ENCODE assay signal across 8 mouse cellular contexts in the genomic region with DNA sequence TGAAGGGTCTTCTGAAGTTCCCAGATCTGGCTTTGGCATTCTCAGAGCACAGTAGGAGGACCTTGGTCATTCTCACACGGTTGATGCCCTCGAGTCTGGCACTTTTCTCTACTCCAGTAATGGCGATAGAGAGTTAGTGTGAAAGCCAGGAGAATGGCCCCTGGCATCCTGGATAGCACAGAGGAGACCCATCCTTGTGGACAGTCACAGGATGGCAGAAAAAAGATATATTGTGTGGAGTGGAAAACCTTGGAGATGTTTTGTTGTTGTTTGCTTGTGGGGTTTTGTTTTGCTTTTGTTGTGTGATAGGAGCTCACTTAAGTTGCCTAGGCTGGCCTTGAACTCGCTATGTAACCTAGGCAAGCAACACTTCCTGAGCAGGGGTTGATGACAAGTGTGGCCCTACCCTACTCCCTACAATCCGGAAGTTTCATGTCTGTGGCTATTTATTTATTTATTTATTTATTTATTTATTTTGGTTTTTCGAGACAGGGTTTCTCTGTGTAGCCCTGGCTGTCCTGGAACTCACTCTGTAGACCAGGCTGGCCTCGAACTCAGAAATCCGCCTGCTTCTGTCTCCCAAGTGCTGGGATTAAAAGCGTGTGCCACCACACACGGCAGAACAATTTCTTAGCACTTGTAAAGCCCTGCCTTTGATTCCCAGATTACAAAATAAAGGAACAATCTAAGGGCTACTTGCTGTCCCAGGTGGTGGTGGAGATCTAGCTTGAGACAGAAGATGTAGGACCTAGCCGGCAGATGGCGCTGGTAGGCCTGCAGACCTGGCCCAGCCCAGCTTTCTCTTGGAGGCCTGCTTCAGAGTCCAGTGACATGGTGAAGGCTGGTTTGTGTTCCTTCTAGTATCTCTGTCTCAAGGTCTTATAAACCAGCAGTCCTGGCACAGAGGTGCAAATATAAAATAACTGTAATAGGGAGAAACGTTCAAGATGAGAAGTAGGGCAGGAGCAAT. TPM values are rescaled to one million over a fixed set of nuclear protein-coding genes. Genes with fewer than 3 reads are reported as not detected.
DNase-seq lines count a peak whose midpoint lies in the region; ATAC-seq and TF ChIP-seq lines count a peak whose summit lies in the region.

No protein-coding gene starts in this region.

- no peaks in the 10 kb centered on the region for H3K9me3 ChIP-seq in kidney, embryonic 15.5 days (replicated peaks)
- H3K9me3 ChIP-seq in hindbrain, postnatal 0 days (ENCODE audit: low read length) = no peaks in the 10 kb centered on the region
- H3K9me3 ChIP-seq in midbrain, embryonic 14.5 days (ENCODE audit: control insufficient read depth, low read length) = no peaks in the 10 kb centered on the region

- no peak overlapping the region for H3K4me3 ChIP-seq in kidney, embryonic 15.5 days (replicated peaks)
- no peak overlapping the region for H3K4me3 ChIP-seq in hindbrain, postnatal 0 days (ENCODE audit: low read length)
- H3K4me3 ChIP-seq in midbrain, embryonic 14.5 days (replicated peaks; ENCODE audit: low read depth, low read length) = no peak overlapping the region

- WGBS in kidney, embryonic 15.5 days = 43% methylated on average over 13 of the region's 13 CpGs
- 33% methylated on average over 12 of the region's 13 CpGs for WGBS in hindbrain, postnatal 0 days
- 43% methylated on average over 13 of the region's 13 CpGs for WGBS in midbrain, embryonic 14.5 days

- no peaks in the 10 kb centered on the region for H3K36me3 ChIP-seq in kidney, embryonic 15.5 days
- no peaks in the 10 kb centered on the region for H3K36me3 ChIP-seq in hindbrain, postnatal 0 days (ENCODE audit: insufficient read depth, low read length)
- no peaks in the 10 kb centered on the region for H3K36me3 ChIP-seq in midbrain, embryonic 14.5 days (ENCODE audit: control insufficient read depth, insufficient read depth, low read length)

- no peak for ATAC-seq in kidney, embryonic 15.5 days (replicated peaks; ENCODE audit: low FRiP score)
- ATAC-seq in hindbrain, postnatal 0 days = peak; percentile 86
- ATAC-seq in midbrain, embryonic 14.5 days (ENCODE audit: low FRiP score, low TSS enrichment) = peak; percentile 60

- no peak overlapping the region for H3K4me2 ChIP-seq in kidney, embryonic 15.5 days
- H3K4me2 ChIP-seq in hindbrain, postnatal 0 days (ENCODE audit: low read depth, low read length) = no peak overlapping the region
- H3K4me2 ChIP-seq in midbrain, embryonic 14.5 days (ENCODE audit: low read length) = no peak overlapping the region

- peak; percentile 31 for DNase-seq in kidney, adult 11 months
- DNase-seq in cerebellum, adult 9-11 months = peak; percentile 68
- DNase-seq in gastrocnemius, adult 18-20 months (ENCODE audit: low spot score) = peak; percentile 68
- peak; percentile 90 for DNase-seq in hindbrain, postnatal 0 days (ENCODE audit: low spot score)
- peak; percentile 85 for DNase-seq in left cerebral cortex, postnatal 4 days
- peak; percentile 91 for DNase-seq in midbrain, embryonic 14.5 days
- DNase-seq in spleen, adult 18-20 months = peak; percentile 38 to 74

- no peaks in the 10 kb centered on the region for H3K27me3 ChIP-seq in kidney, embryonic 15.5 days
- H3K27me3 ChIP-seq in hindbrain, postnatal 0 days (ENCODE audit: insufficient read depth, low read length) = no peaks in the 10 kb centered on the region
- H3K27me3 ChIP-seq in midbrain, embryonic 14.5 days (ENCODE audit: control insufficient read depth, insufficient read depth, low read length) = no peaks in the 10 kb centered on the region

- H3K4me1 ChIP-seq in kidney, embryonic 15.5 days = no peaks in the 10 kb centered on the region
- no peaks in the 10 kb centered on the region for H3K4me1 ChIP-seq in hindbrain, postnatal 0 days (ENCODE audit: insufficient read depth, low read length)
- H3K4me1 ChIP-seq in midbrain, embryonic 14.5 days (ENCODE audit: control insufficient read depth, insufficient read depth, low read length) = no peaks in the 10 kb centered on the region

- H3K9ac ChIP-seq in kidney, embryonic 15.5 days = no peak overlapping the region
- H3K9ac ChIP-seq in hindbrain, postnatal 0 days (replicated peaks; ENCODE audit: low read length) = no peak overlapping the region
- H3K9ac ChIP-seq in midbrain, embryonic 14.5 days (replicated peaks; ENCODE audit: low read length) = no peak overlapping the region

- TF ChIP-seq CTCF in hindbrain, postnatal 0 days (IDR thresholded peaks at IDR 0.05; ENCODE audit: low read depth) = peak; percentile 89

- H3K27ac ChIP-seq in kidney, embryonic 15.5 days = no peak overlapping the region
- no peak overlapping the region for H3K27ac ChIP-seq in hindbrain, postnatal 0 days
- H3K27ac ChIP-seq in midbrain, embryonic 14.5 days (replicated peaks; ENCODE audit: low read depth, low read length) = no peak overlapping the region

- intact Hi-C loops in left cerebral cortex, postnatal 4 days (cut with DNase I) = loop anchor here (5.0 kb wide), 1 partner anchor 132 kb away; no protein-coding TSS in a partner anchor

RNA-seq across cellular contexts. Expression of a gene that starts 21.1 kb away (rescaled TPM):
- 38.4 and 46.1 TPM in 2 replicates for polyA plus RNA-seq in kidney, embryonic 15.5 days (2015; fragmentation: Nextera tagmentation; extraction: Ambion mirVana)
- 10 to 100 TPM; 38.8 to 43.5 TPM for total RNA-seq in gastrocnemius, adult 18-20 months (2021)
- 123 and 162 TPM in 2 replicates for total RNA-seq in hindbrain, postnatal 0 days (2014; rRNA removed)
- polyA plus RNA-seq in hindbrain, postnatal 0 days (2015; fragmentation: Nextera tagmentation; extraction: Ambion mirVana) = 98.2 and 116 TPM in 2 replicates
- total RNA-seq in left cerebral cortex, postnatal 4 days (2021) = 100 to 1,000 TPM; 240 to 242 TPM
- polyA plus RNA-seq in midbrain, embryonic 14.5 days (2014; fragmentation: Nextera tagmentation; extraction: Ambion mirVana) = 113 and 128 TPM in 2 replicates

RNA-seq across cellular contexts. Expression of a gene that starts 23.1 kb away (rescaled TPM):
- polyA plus RNA-seq in kidney, embryonic 15.5 days (2015; fragmentation: Nextera tagmentation; extraction: Ambion mirVana) = 3.5 and 4.4 TPM in 2 replicates
- total RNA-seq in gastrocnemius, adult 18-20 months (2021) = 100 to 1,000 TPM in 1 of 2 experiments, 10 to 100 TPM in 1; 76.1 to 103 TPM
- 47.0 and 51.8 TPM in 2 replicates for total RNA-seq in hindbrain, postnatal 0 days (2014; rRNA removed)
- polyA plus RNA-seq in hindbrain, postnatal 0 days (2015; fragmentation: Nextera tagmentation; extraction: Ambion mirVana) = 40.4 and 49.3 TPM in 2 replicates
- 10 to 100 TPM; 11.6 to 14.3 TPM for total RNA-seq in left cerebral cortex, postnatal 4 days (2021)
- 7.8 and 8.5 TPM in 2 replicates for polyA plus RNA-seq in midbrain, embryonic 14.5 days (2014; fragmentation: Nextera tagmentation; extraction: Ambion mirVana)

Comparison
In these comparisons a context has a peak if more than half of its experiments do, and no peak if none do; other contexts are left out.
1. DNase-seq: peak in every context shown above with its lines; median percentile 91 in midbrain, embryonic 14.5 days; 90 in hindbrain, postnatal 0 days; 85 in left cerebral cortex, postnatal 4 days; 68 in cerebellum, adult 9-11 months; 68 in gastrocnemius, adult 18-20 months; 56 in spleen, adult 18-20 months; 31 in kidney, adult 11 months.